Mouse (Mus musculus): ENCODE measurements around the gene Cacna1a.

The Cacna1a gene

GRCm38 (mm10) chr8:84533341-84533740 lies 145.1 kb downstream of the Cacna1a start:
- DNase-seq (ENCODE audit: low read depth, low spot score), result no peak

DNA sequence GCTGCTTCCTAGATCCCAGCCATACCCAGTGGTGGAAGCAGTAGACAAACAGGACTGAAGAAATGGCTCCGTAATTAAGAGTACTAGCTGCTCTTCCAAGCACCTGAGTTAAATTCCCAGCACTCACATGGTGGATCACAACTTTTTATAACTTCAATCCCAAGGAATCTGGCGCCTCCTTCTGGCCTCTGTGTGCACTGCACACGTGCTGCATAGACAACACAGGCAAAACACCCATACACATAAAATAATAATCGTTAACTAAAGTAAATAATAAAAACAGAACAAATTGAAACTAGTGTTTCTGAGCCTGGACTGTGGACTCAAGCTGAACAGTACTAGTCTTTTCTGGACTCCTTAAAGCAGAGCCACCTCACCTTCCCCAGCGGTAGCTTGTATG lies 148.7 kb downstream of the Cacna1a start:
- no peak for DNase-seq (ENCODE audit: low read depth, low spot score)

GRCm38 (mm10) chr8:84539376-84539775 lies 151.1 kb downstream of the Cacna1a start:
- no peak for DNase-seq (ENCODE audit: low read depth, low spot score)

DNA sequence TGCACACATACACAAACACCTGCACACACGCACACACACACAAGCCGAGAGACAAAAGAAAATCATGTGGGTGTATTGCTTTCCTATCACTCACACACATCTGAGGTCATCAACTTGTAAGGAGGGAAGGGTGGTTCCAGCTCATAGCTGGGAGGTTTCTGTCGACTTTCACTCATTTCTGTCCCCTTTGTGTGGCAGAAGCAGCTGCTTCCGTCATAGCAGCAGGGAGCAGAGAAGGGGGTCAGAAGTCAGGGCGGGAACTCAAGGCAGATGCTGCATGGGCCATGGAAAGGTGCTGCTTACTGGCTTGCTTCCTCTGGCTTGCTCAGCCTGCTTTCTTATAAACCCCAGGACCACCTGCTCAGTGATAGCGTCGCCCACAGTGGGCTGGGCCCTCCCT lies 154.2 kb downstream of the Cacna1a start:
- DNase-seq (ENCODE audit: low read depth, low spot score), result no peak

DNA sequence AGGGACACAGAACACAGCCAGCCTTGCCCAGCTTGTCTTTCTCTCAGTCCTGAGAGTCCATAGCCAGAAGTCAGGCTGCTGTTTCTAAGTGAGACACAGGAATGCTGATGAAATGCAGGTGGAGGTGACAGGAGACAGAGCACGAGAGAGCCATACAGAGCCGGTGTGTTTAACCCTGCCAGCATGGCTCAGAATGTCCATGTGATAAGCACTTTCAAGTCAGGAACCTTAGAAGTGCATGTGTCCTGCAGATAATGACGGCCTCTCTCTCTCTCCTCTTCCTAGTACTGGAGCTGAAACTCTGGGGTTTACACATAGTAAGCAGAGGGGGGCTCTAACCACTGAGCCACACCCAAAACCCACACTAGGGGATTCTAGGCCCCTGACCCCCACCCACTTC lies 157.3 kb downstream of the Cacna1a start:
- DNase-seq (ENCODE audit: low read depth, low spot score), result no peak

DNA sequence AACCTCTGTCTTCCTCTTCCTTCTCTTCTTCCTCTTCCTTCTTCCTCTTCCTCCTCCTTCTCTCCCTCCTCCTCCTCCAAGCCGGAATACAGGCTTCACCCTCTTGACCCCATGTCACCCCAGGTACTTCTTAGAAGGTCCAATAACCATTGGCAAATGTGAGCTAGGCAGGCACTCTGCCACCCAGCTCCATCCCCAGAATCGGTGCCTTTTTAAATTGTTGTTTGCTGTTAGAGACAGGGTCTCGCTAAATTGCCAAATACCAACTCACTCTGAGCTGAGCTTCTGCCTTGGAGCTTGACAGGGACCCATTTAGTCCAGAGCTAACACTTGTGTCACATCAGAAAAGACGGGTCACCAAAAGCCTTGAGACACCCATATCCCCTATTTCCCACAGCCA lies 164.2 kb downstream of the Cacna1a start:
- no peak for DNase-seq (ENCODE audit: low read depth, low spot score)

DNA sequence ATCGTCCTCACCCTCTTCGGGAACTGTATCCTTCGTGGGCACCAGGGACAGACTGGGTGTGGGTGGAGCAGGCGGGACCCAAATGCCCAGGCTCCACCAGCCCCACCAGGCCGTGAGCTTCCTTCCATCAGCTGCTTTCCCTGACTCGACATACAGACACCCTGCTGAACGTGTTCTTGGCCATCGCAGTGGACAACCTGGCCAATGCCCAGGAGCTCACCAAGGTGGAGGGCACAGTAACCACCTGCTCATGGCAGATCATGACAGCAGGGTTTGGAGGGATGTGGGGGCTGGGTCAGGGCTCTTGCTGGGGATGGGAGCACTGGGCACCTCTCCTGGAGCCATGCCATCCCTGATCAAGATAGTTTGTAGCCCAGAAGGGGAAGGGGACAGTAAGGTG lies 164.9 kb downstream of the Cacna1a start:
- DNase-seq (ENCODE audit: low read depth, low spot score), result no peak

GRCm38 (mm10) chr8:84553617-84554016 lies 165.4 kb downstream of the Cacna1a start:
- no peak for DNase-seq (ENCODE audit: low read depth, low spot score)

GRCm38 (mm10) chr8:84554301-84555027 lies 166.2 kb downstream of the Cacna1a start:
- peak; percentile 73 for DNase-seq (ENCODE audit: low read depth, low spot score)

DNA sequence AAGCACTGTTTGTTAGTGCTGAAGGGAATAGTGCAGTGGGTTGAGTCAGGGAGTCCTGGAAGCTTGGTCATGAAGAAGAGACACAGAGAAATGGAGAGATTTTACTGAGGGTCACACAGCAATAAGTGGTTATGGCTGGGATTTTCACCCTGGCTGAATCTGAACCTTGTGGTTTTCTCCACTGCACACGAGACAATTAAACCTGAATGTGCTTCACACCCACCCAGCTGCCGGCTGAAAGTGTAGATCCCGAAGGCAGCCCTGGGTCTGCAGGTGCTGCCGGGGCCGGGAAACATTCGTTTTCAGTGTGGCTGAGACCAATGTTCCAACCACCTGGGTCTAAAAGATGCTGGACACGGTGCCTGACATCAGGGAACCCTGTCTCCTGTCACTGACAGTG lies 167.0 kb downstream of the Cacna1a start:
- no peak for DNase-seq (ENCODE audit: low read depth, low spot score)

- peak; percentile 62 for DNase-seq (ENCODE audit: low read depth, low spot score)
These were observed 169.7 kb downstream of the Cacna1a start for GRCm38 (mm10) chr8:84557936-84558335.

- no peak for DNase-seq (ENCODE audit: low read depth, low spot score)
These were observed 170.9 kb downstream of the Cacna1a start for GRCm38 (mm10) chr8:84559121-84559604.

DNA sequence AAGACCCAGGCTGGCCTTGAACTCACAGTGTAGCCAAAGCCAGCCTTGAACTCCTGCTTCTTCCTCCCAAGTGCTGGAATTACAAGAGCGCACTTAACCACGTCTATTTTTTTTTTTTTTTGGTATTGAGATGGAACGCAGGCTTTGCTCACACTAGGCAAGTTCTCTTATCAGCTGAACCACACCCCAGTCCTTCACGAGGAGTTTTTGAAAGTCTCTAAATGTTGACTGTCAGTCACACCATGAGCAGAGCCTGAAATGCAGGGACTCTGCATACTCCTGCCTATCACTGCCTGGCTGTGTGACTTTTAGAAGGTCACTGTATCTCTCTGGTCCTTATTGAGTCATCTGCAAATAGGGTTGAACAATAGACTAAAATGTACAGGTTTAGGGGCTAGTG lies 173.5 kb downstream of the Cacna1a start:
- no peak for DNase-seq (ENCODE audit: low read depth, low spot score)

- DNase-seq (ENCODE audit: low read depth, low spot score), result no peak
These were observed 175.8 kb downstream of the Cacna1a start for GRCm38 (mm10) chr8:84564042-84564441.

- DNase-seq (ENCODE audit: low read depth, low spot score), result no peak
These were observed 177.5 kb downstream of the Cacna1a start for GRCm38 (mm10) chr8:84565577-84566360.

GRCm38 (mm10) chr8:84566816-84567413 lies 178.7 kb downstream of the Cacna1a start:
- DNase-seq (ENCODE audit: low read depth, low spot score), result no peak

DNA sequence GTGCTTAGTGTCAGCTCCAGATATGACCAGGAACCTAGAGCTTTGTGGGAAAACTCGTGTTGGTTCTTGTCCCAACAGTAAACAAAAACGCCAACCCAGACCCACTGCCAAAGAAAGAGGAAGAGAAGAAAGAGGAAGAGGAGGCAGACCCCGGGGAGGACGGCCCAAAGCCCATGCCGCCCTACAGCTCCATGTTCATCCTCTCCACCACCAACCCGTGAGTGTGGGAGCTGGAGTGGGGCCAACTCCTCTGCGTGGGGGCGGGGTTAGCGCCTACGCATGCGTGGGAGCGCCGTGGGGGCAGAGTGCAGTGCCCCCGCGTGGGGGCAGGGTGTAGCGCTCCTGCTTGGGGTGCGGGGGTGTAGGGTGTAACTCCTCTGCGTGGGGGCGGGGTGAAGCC lies 179.3 kb downstream of the Cacna1a start:
- no peak for DNase-seq (ENCODE audit: low read depth, low spot score)

DNA sequence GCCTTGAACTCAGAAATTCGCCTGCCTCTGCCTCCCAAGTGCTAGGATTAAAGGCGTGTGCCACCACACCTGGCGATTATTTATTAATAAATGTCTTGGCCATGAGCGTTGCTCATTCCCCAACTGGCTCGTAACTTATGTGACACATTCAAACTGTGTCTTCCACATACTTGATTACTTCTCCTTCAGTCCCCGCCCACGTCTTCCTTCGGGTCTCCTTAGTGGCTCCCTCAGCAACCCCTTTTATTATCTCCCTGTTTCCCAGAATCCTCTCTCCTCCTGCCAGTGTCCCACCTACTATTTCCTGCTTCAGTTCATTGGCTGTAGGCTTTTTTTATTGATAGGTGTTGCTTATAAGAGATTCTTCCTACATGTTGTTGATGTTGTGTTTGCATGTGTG lies 180.5 kb downstream of the Cacna1a start:
- no peak for DNase-seq (ENCODE audit: low read depth, low spot score)

DNA sequence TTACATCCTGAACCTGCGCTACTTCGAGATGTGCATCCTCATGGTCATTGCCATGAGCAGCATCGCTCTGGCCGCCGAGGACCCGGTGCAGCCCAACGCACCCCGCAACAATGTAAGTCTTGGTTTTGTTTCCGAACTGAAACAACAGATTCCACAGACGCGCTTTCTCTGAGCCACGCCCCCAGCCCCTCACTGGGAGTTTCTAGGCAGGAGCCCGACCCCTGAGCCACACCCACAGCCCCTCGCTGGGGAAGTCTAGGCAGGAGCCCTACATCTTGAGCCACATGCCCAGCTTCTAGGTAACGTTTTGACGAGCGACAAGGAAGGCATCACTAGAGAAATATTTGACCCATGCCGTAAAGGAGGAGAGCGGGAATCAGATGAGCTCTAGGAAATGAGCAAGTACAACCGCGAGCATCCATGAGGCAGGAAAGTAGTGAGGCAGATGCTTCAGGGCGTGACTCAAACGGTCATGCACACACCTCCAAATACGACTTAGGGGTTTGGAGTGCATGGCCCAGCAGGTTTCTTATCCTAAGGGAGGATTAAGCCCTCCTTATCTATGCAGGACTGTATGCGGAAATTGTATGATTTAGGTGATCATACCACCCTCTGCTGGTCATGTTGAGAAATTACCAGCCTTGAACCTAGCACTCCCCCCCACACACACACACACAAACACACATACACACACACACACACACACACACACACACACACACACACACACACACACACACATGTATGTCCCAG lies 181.9 kb downstream of the Cacna1a start:
- DNase-seq (ENCODE audit: low read depth, low spot score), result peak; percentile 51

DNA sequence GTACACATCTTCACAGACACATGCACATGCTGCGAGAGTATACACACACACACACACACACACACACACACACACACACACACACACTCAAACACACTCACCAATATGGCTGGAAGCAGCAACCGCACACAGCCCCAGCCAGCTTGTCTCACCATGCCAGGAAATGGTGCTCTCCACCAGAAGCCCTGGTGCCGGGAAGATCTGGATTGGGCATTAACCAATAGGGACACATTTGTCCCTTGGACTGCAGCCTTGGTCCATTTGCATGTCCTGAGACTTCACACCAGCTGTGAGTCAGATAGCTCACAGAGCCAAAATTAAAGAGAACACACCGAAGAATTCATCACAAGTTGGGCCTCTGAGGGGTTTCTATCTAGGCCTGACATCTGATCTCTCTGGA lies 189.2 kb downstream of the Cacna1a start:
- DNase-seq (ENCODE audit: low read depth, low spot score), result no peak

- DNase-seq (ENCODE audit: low read depth, low spot score), result peak; percentile 66
These were observed 191.4 kb downstream of the Cacna1a start for GRCm38 (mm10) chr8:84579595-84579994.

GRCm38 (mm10) chr8:84585311-84585710 lies 197.1 kb downstream of the Cacna1a start:
- DNase-seq (ENCODE audit: low read depth, low spot score), result peak; percentile 39
